Comparison of ENCODE assay signal across 9 mouse cellular contexts in the genomic region with DNA sequence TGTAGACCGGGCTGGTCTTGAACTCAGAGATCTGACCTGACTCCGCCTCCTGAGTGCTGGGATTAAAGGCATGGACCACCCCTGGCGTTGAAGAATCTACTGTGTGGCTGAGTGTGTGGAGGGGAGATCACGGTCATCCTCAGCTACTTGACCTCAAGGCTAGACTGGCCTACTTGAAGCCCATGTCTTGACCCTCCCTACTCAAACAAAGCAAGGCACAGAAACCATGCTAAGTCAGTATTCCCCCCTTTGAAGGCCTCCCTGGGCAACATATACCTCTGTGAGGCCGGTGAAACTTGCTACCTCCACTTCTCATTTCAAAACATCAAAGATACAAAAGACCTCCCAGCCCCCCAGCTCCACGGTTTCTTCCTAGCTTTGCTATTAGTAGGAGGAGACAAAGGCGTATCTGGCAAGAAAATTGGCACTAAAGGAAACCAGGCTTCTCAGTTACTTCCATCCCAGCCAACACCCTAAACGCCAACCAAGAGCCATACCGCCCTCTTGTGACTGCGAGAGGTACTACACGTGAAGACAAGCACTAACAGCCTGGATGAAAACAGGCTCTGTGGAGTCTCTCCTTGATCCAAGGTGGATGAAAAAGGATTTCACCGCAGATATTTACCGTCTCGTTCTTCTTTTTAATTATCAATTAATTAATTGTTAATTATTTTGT. TPM values are rescaled to one million over a fixed set of nuclear protein-coding genes. Genes with fewer than 3 reads are reported as not detected.
DNase-seq lines count a peak whose midpoint lies in the region; ATAC-seq and TF ChIP-seq lines count a peak whose summit lies in the region.
"Had no signal": no experiment of that assay in that cellular context is flagged by ENCODE, and none has a peak within 500 bp of the region (broad histone marks: within the 10 kb centered on the region; RNA-seq: fewer than 3 reads in every experiment).

No protein-coding gene starts in this region.

- H3K9me3 ChIP-seq in E14TG2a.4 (ENCODE audit: low read length) = no peaks in the 10 kb centered on the region
- no peaks in the 10 kb centered on the region for H3K9me3 ChIP-seq in heart, embryonic 16.5 days (replicated peaks; ENCODE audit: control insufficient read depth, low read length)
- H3K9me3 ChIP-seq: megakaryocyte, embryonic 14.5 days had no signal

- WGBS in bone marrow, adult 2 months = 28% methylated on average over 14 of the region's 14 CpGs
- WGBS in heart, embryonic 16.5 days = 31% methylated on average over 14 of the region's 14 CpGs
- 28% methylated on average over 14 of the region's 14 CpGs for WGBS in large intestine, adult 2 months
- WGBS in lung, adult 2 months = 27% methylated on average over 14 of the region's 14 CpGs

- peaks cover 12% of the 10 kb centered on the region for H3K4me1 ChIP-seq in E14TG2a.4 (replicated peaks; ENCODE audit: low read depth, low read length)
- no peaks in the 10 kb centered on the region for H3K4me1 ChIP-seq in bone marrow, adult 2 months (ENCODE audit: control insufficient read depth, insufficient read depth, low read length)
- H3K4me1 ChIP-seq in embryonic fibroblast, embryonic 13.5 days (ENCODE audit: control insufficient read depth, insufficient read depth, low read length) = no peaks in the 10 kb centered on the region
- H3K4me1 ChIP-seq in heart, embryonic 16.5 days (ENCODE audit: control insufficient read depth, insufficient read depth, low read length) = no peaks in the 10 kb centered on the region
- no peaks in the 10 kb centered on the region for H3K4me1 ChIP-seq in lung, adult 2 months (ENCODE audit: control insufficient read depth, insufficient read depth, low read length)

- no peak overlapping the region for H3K9ac ChIP-seq in heart, embryonic 16.5 days (ENCODE audit: low read length)

- no peak overlapping the region for H3K4me2 ChIP-seq in heart, embryonic 16.5 days (ENCODE audit: low read depth, low read length)

- no peaks in the 10 kb centered on the region for H3K36me3 ChIP-seq in E14TG2a.4 (ENCODE audit: insufficient read depth, low read length)
- H3K36me3 ChIP-seq in heart, embryonic 16.5 days (ENCODE audit: control insufficient read depth, insufficient read depth) = no peaks in the 10 kb centered on the region

- peak; percentile 95 for TF ChIP-seq CTCF in E14TG2a.4 (conservative IDR thresholded peaks at IDR 0.05; ENCODE audit: low read length)
- peak; percentile 98 for TF ChIP-seq CTCF in bone marrow, adult 2 months (IDR thresholded peaks at IDR 0.05; ENCODE audit: control insufficient read depth, insufficient read depth, low read length)
- peak; percentile 90; the same call in 1 of the 2 replicates for TF ChIP-seq CTCF in embryonic fibroblast, embryonic 13.5 days (IDR thresholded peaks at IDR 0.05; ENCODE audit: borderline replicate concordance, insufficient read depth, low read length)
- peak; percentile 98 for TF ChIP-seq CTCF in lung, adult 2 months (IDR thresholded peaks at IDR 0.05; ENCODE audit: insufficient read depth, low read length)

- TF ChIP-seq POLR2A in bone marrow, adult 2 months (IDR thresholded peaks at IDR 0.05; ENCODE audit: borderline replicate concordance, control insufficient read depth, low read depth, low read length) = 0 out of 2 replicates have a peak, but pooled peaks have one; percentile 17
- TF ChIP-seq POLR2A in embryonic fibroblast, embryonic 13.5 days (IDR thresholded peaks at IDR 0.05; ENCODE audit: low read depth, low read length) = no peak
- TF ChIP-seq POLR2A in lung, adult 2 months (IDR thresholded peaks at IDR 0.05; ENCODE audit: borderline replicate concordance, extremely low read depth, low read depth, low read length) = no peak

- 0 out of 2 replicates have a peak, but pooled peaks have one; percentile 37 for ATAC-seq in heart, embryonic 16.5 days (replicated peaks; ENCODE audit: extremely low read depth, insufficient read depth, low FRiP score)

- no peak overlapping the region for H3K27ac ChIP-seq in bone marrow, adult 2 months (ENCODE audit: control insufficient read depth, insufficient read depth, low read depth, low read length, poor library complexity)
- H3K27ac ChIP-seq in embryonic fibroblast, embryonic 13.5 days (ENCODE audit: insufficient read depth, low read length) = no peak overlapping the region
- no peak overlapping the region for H3K27ac ChIP-seq in heart, embryonic 16.5 days (ENCODE audit: low read length)

- peaks cover 28% of the 10 kb centered on the region for H3K27me3 ChIP-seq in E14TG2a.4 (ENCODE audit: insufficient read depth, low read length)
- no peaks in the 10 kb centered on the region for H3K27me3 ChIP-seq in heart, embryonic 16.5 days (ENCODE audit: control insufficient read depth, insufficient read depth, low read length)

- DNase-seq in large intestine, adult 2 months (ENCODE audit: low read depth, low spot score) = peak; percentile 84
- peak; percentile 85 for DNase-seq in lung, adult 2 months
- peak; percentile 91 for DNase-seq in retina, embryonic 14.5 days (ENCODE audit: low spot score)
- peak; percentile 73 to 77 for DNase-seq in urinary bladder, adult 18-20 months (ENCODE audit: low spot score in 2 of 2)

- no peak overlapping the region for H3K4me3 ChIP-seq in E14TG2a.4 (replicated peaks; ENCODE audit: low read length)
- H3K4me3 ChIP-seq in bone marrow, adult 2 months (replicated peaks; ENCODE audit: control insufficient read depth, low read depth, low read length) = no peak overlapping the region
- no peak overlapping the region for H3K4me3 ChIP-seq in embryonic fibroblast, embryonic 13.5 days (ENCODE audit: insufficient read depth, low read length)
- no peak overlapping the region for H3K4me3 ChIP-seq in heart, embryonic 16.5 days (ENCODE audit: low read length)
- H3K4me3 ChIP-seq in lung, adult 2 months (replicated peaks; ENCODE audit: extremely low read depth, low read depth, low read length) = no peak overlapping the region
- H3K4me3 ChIP-seq: megakaryocyte, embryonic 14.5 days had no signal

RNA-seq across cellular contexts. Expression of gene Tnpo3, which starts 39.9 kb away (rescaled TPM):
- 22.1 and 33.0 TPM in 2 replicates for polyA plus RNA-seq in bone marrow, adult 2 months (2011; ENCODE audit: insufficient read depth, insufficient read length, low replicate concordance, missing spikeins)
- polyA plus RNA-seq in embryonic fibroblast, embryonic 13.5 days (2011; ENCODE audit: insufficient read length, low read depth, missing spikeins) = 68.8 and 76.1 TPM in 2 replicates
- polyA plus RNA-seq in heart, embryonic 16.5 days (2015; fragmentation: Nextera tagmentation; extraction: Ambion mirVana) = 63.5 and 66.4 TPM in 2 replicates
- 30.7 and 36.4 TPM in 2 replicates for polyA plus RNA-seq in large intestine, adult 2 months (2012; rRNA removed)
- polyA plus RNA-seq in lung, adult 2 months (2012; rRNA removed) = 36.9 and 42.4 TPM in 2 replicates

RNA-seq across cellular contexts. Expression of gene Tspan33, which starts 44.4 kb away (rescaled TPM):
- polyA plus RNA-seq in bone marrow, adult 2 months (2011; ENCODE audit: insufficient read depth, insufficient read length, low replicate concordance, missing spikeins) = 167 and 175 TPM in 2 replicates
- 0.40 and 1.1 TPM in 2 replicates for polyA plus RNA-seq in embryonic fibroblast, embryonic 13.5 days (2011; ENCODE audit: insufficient read length, low read depth, missing spikeins)
- polyA plus RNA-seq in heart, embryonic 16.5 days (2015; fragmentation: Nextera tagmentation; extraction: Ambion mirVana) = 2.8 and 3.3 TPM in 2 replicates
- 2.5 and 2.8 TPM in 2 replicates for polyA plus RNA-seq in large intestine, adult 2 months (2012; rRNA removed)
- polyA plus RNA-seq in lung, adult 2 months (2012; rRNA removed) = 2.6 and 2.7 TPM in 2 replicates

Comparison
In these comparisons a context has a peak if more than half of its experiments do, and no peak if none do; other contexts are left out.
1. RNA of gene Tspan33, which starts 44.4 kb away (polyA plus RNA-seq): 167 to 175 TPM in bone marrow, adult 2 months; 2.8 to 3.3 TPM in heart, embryonic 16.5 days, 2.5 to 2.8 TPM in large intestine, adult 2 months, 2.6 to 2.7 TPM in lung, adult 2 months and 0.40 to 1.1 TPM in embryonic fibroblast, embryonic 13.5 days; every median in the first group is over 10 times any median in the second.
2. Peak in every context shown above with its lines, with median percentiles within 50 percentile points of each other: CTCF ChIP-seq and DNase-seq.